Mouse (Mus musculus) erythroblast, embryonic 14.5 days (primary cell): ENCODE data around the gene Parp8.

Experiments used
- GATA1 ChIP-seq: IDR thresholded peaks from 2 replicates; pipeline ENCODE4 v1.6.1; 2012; ENCODE audit warnings: low read length, inconsistent platforms, mixed read lengths
- TAL1 ChIP-seq: IDR thresholded peaks from 3 replicates; pipeline ENCODE4 v1.6.1; 2012; ENCODE audit warnings: low read length, inconsistent platforms, mixed read lengths

GRCm38 (mm10) chr13:117054811-117055496 lies 29.6 kb upstream of the Parp8 start:
- TF ChIP-seq GATA1, result no peak
- no peak for TF ChIP-seq TAL1
